Mouse (Mus musculus): ENCODE measurements around the gene Rtn4rl1. TPM values are rescaled to one million over a fixed set of nuclear protein-coding genes. Genes with fewer than 3 reads are reported as not detected.

The Rtn4rl1 gene
- total RNA-seq, 2 experiments from 2014 or later: 86.2 to 91.0 TPM

- no peak for DNase-seq (ENCODE audit: low spot score in 2 of 2)
Observed at GRCm38 (mm10) chr11:75246589-75246988, 53.0 kb downstream of the Rtn4rl1 start.

GRCm38 (mm10) chr11:75247137-75247730 lies 53.7 kb downstream of the Rtn4rl1 start:
- DNase-seq (ENCODE audit: low spot score in 2 of 2): no peak

GRCm38 (mm10) chr11:75249588-75249987 lies 56.0 kb downstream of the Rtn4rl1 start:
- no peak for DNase-seq (ENCODE audit: low spot score in 2 of 2)

- DNase-seq (ENCODE audit: low spot score in 2 of 2): no peak
Observed at GRCm38 (mm10) chr11:75251006-75251512, 57.5 kb downstream of the Rtn4rl1 start.

- no peak for DNase-seq (ENCODE audit: low spot score in 2 of 2)
Observed at GRCm38 (mm10) chr11:75251557-75252070, 58.0 kb downstream of the Rtn4rl1 start.

- peak; percentile 62 to 77 for DNase-seq (ENCODE audit: low spot score in 2 of 2)
Observed at GRCm38 (mm10) chr11:75254252-75254912, 60.8 kb downstream of the Rtn4rl1 start.

- no peak for DNase-seq (ENCODE audit: low spot score in 2 of 2)
Observed at GRCm38 (mm10) chr11:75255330-75255729, 61.7 kb downstream of the Rtn4rl1 start.

GRCm38 (mm10) chr11:75257056-75257648 lies 63.6 kb downstream of the Rtn4rl1 start:
- no peak for DNase-seq (ENCODE audit: low spot score in 2 of 2)

- peak; percentile 47 to 57 for DNase-seq (ENCODE audit: low spot score in 2 of 2)
Observed at GRCm38 (mm10) chr11:75259416-75259815, 65.8 kb downstream of the Rtn4rl1 start.

- DNase-seq (ENCODE audit: low spot score in 2 of 2): peak; percentile 57 to 70
Observed at GRCm38 (mm10) chr11:75259996-75260561, 66.5 kb downstream of the Rtn4rl1 start.

GRCm38 (mm10) chr11:75261016-75261415 lies 67.4 kb downstream of the Rtn4rl1 start:
- no peak for DNase-seq (ENCODE audit: low spot score in 2 of 2)

- no peak for DNase-seq (ENCODE audit: low spot score in 2 of 2)
Observed at GRCm38 (mm10) chr11:75261730-75262129, 68.1 kb downstream of the Rtn4rl1 start.

GRCm38 (mm10) chr11:75262181-75262580 lies 68.6 kb downstream of the Rtn4rl1 start:
- no peak for DNase-seq (ENCODE audit: low spot score in 2 of 2)

- no peak for DNase-seq (ENCODE audit: low spot score in 2 of 2)
Observed at GRCm38 (mm10) chr11:75262791-75263190, 69.2 kb downstream of the Rtn4rl1 start.

GRCm38 (mm10) chr11:75263274-75263963 lies 69.8 kb downstream of the Rtn4rl1 start:
- no peak for DNase-seq (ENCODE audit: low spot score in 2 of 2)

- no peak for DNase-seq (ENCODE audit: low spot score in 2 of 2)
Observed at GRCm38 (mm10) chr11:75263964-75264312, 70.4 kb downstream of the Rtn4rl1 start.

GRCm38 (mm10) chr11:75264550-75264949 lies 71.0 kb downstream of the Rtn4rl1 start:
- no peak for DNase-seq (ENCODE audit: low spot score in 2 of 2)

- no peak for DNase-seq (ENCODE audit: low spot score in 2 of 2)
Observed at GRCm38 (mm10) chr11:75265545-75265944, 72.0 kb downstream of the Rtn4rl1 start.

- peak; percentile 51 to 68 for DNase-seq (ENCODE audit: low spot score in 2 of 2)
Observed at GRCm38 (mm10) chr11:75267826-75268281, 74.3 kb downstream of the Rtn4rl1 start.

- DNase-seq (ENCODE audit: low spot score in 2 of 2): no peak
Observed at GRCm38 (mm10) chr11:75268492-75268891, 74.9 kb downstream of the Rtn4rl1 start.

GRCm38 (mm10) chr11:75269213-75269612 lies 75.6 kb downstream of the Rtn4rl1 start:
- no peak for DNase-seq (ENCODE audit: low spot score in 2 of 2)

All from left cerebral cortex, adult 18-20 months (tissue).